Mouse (Mus musculus) spleen, adult 10 weeks (tissue): ENCODE results near the gene Rpn2. TPM values are rescaled to one million over a fixed set of nuclear protein-coding genes. Genes with fewer than 3 reads are reported as not detected.

Source experiments
- polyA plus RNA-seq: library from polyadenylated mRNA; stranded (reverse); fragments of 350-450 nt; fragmentation: Illumina TruSeq; extraction: RNeasy Lipid Tissue Mini Kit (QIAGEN cat#74804); gene quantifications from one replicate; pipeline ENCODE4 v1.2.3, GENCODE M21; 2015; ENCODE audit warnings: low replicate concordance; ENCODE audit not compliant: insufficient read depth

Rpn2 gene
- 125 TPM for polyA plus RNA-seq

GRCm38 (mm10) chr2:157278717-157279415, at the start of gene Rpn2:
Gene Rpn2 (plus strand): TSS chr2:157279017.

GRCm38 (mm10) chr2:157279416-157279800, 591 bp downstream of the Rpn2 start, which contains the start of gene Mroh8:
Gene Mroh8 (minus strand): TSS chr2:157279549.

GRCm38 (mm10) chr2:157347361-157348159, 68.7 kb downstream of the Rpn2 start, which contains the start of gene Ghrh:
Gene Ghrh (minus strand): TSS chr2:157347506.

GRCm38 (mm10) chr2:157367184-157367893, 88.5 kb downstream of the Rpn2 start, which contains the start of gene Manbal:
Gene Manbal (plus strand): TSS chr2:157367594.

Other genes with a start within 250 kb of the Rpn2 start
- gene Soga1, start 199.8 kb upstream of the Rpn2 start, polyA plus RNA-seq = 2.1 TPM
- not detected for gene Tldc2, start 192.0 kb upstream of the Rpn2 start, polyA plus RNA-seq
- gene Samhd1, start 143.8 kb upstream of the Rpn2 start, polyA plus RNA-seq = 718 TPM
- gene Rbl1, start 74.5 kb upstream of the Rpn2 start, polyA plus RNA-seq = 31.9 TPM
- 0.23 TPM for gene Mroh8, start 532 bp downstream of the Rpn2 start, polyA plus RNA-seq
- not detected for gene Ghrh, start 68.5 kb downstream of the Rpn2 start, polyA plus RNA-seq
- 21.3 TPM for gene Manbal, start 88.6 kb downstream of the Rpn2 start, polyA plus RNA-seq
- 3.8 TPM for gene Src, start 139.4 kb downstream of the Rpn2 start, polyA plus RNA-seq